Mouse (Mus musculus): ENCODE data around the gene Psg26. TPM values are rescaled to one million over a fixed set of nuclear protein-coding genes. Genes with fewer than 3 reads are reported as not detected.
"Not testable (repeated sequence)": the region's sequence is repeated elsewhere in the genome, so short reads cannot be mapped to it uniquely, and the experiment has no call there.

The Psg26 gene
- polyA plus RNA-seq (2012; ENCODE audit: insufficient read depth, insufficient read length, low replicate concordance, missing spikeins): not detected in 2 replicates

GRCm38 (mm10) chr7:18484077-18484476 lies at the start of gene Psg26:
Gene Psg26, minus strand, starts transcription at chr7:18484177.
- Histone ChIP-seq H3K27ac (ENCODE audit: insufficient read depth, low read depth, low read length) (no peak within 1 kb of the TSS), H3K4me1 (ENCODE audit: control insufficient read depth, insufficient read depth, low read length) (no peaks in the 10 kb centered on the region), H3K4me3 (ENCODE audit: insufficient read depth, low read depth, low read length) (no peak within 1 kb of the TSS)
- 65% methylated on average over 1 of the region's 1 CpGs for WGBS
- no peak for TF ChIP-seq POLR2A (IDR thresholded peaks at IDR 0.05; ENCODE audit: insufficient read depth, low read depth, low read length)
- no peak for TF ChIP-seq CTCF (IDR thresholded peaks at IDR 0.05; ENCODE audit: insufficient read depth, low read depth, low read length)

- no peak overlapping the region for H3K27ac ChIP-seq (ENCODE audit: insufficient read depth, low read depth, low read length)
- 47% methylated on average over 3 of the region's 3 CpGs for WGBS
- TF ChIP-seq POLR2A (IDR thresholded peaks at IDR 0.05; ENCODE audit: insufficient read depth, low read depth, low read length) (no peak), CTCF (IDR thresholded peaks at IDR 0.05; ENCODE audit: insufficient read depth, low read depth, low read length) (no peak)
- no peak overlapping the region for H3K4me3 ChIP-seq (ENCODE audit: insufficient read depth, low read depth, low read length)
- H3K4me1 ChIP-seq (ENCODE audit: control insufficient read depth, insufficient read depth, low read length): no peaks in the 10 kb centered on the region
These were observed 49.4 kb upstream of the Psg26 start for GRCm38 (mm10) chr7:18533420-18533819.

GRCm38 (mm10) chr7:18532169-18532568 lies 48.2 kb upstream of the Psg26 start, which contains the start of gene Psg25:
Gene Psg25, minus strand, starts transcription at chr7:18532269.
- no peak for TF ChIP-seq CTCF (IDR thresholded peaks at IDR 0.05; ENCODE audit: insufficient read depth, low read depth, low read length)
- TF ChIP-seq POLR2A (IDR thresholded peaks at IDR 0.05; ENCODE audit: insufficient read depth, low read depth, low read length): no peak
- no peak within 1 kb of the TSS for H3K4me3 ChIP-seq (ENCODE audit: insufficient read depth, low read depth, low read length)
- H3K27ac ChIP-seq (ENCODE audit: insufficient read depth, low read depth, low read length): no peak within 1 kb of the TSS
- H3K4me1 ChIP-seq (ENCODE audit: control insufficient read depth, insufficient read depth, low read length): no peaks in the 10 kb centered on the region
- WGBS: 93% methylated on average over 1 of the region's 1 CpGs

GRCm38 (mm10) chr7:18524668-18525067 lies 40.7 kb upstream of the Psg26 start:
- H3K4me3 ChIP-seq (ENCODE audit: insufficient read depth, low read depth, low read length): no peak overlapping the region
- H3K27ac ChIP-seq (ENCODE audit: insufficient read depth, low read depth, low read length): no peak overlapping the region
- WGBS: 96% methylated on average over 8 of the region's 8 CpGs
- H3K4me1 ChIP-seq (ENCODE audit: control insufficient read depth, insufficient read depth, low read length): no peaks in the 10 kb centered on the region
- TF ChIP-seq CTCF (IDR thresholded peaks at IDR 0.05; ENCODE audit: insufficient read depth, low read depth, low read length): no peak
- no peak for TF ChIP-seq POLR2A (IDR thresholded peaks at IDR 0.05; ENCODE audit: insufficient read depth, low read depth, low read length)

- H3K4me1 ChIP-seq (ENCODE audit: control insufficient read depth, insufficient read depth, low read length); H3K27ac ChIP-seq (ENCODE audit: insufficient read depth, low read depth, low read length); H3K4me3 ChIP-seq (ENCODE audit: insufficient read depth, low read depth, low read length): not testable (repeated sequence)
These were observed 28.9 kb upstream of the Psg26 start for GRCm38 (mm10) chr7:18512848-18513247.

GRCm38 (mm10) chr7:18512417-18512816 lies 28.4 kb upstream of the Psg26 start:
- 59% methylated on average over 2 of the region's 2 CpGs for WGBS

GRCm38 (mm10) chr7:18511479-18511878 lies 27.5 kb upstream of the Psg26 start:
- 18% methylated on average over 9 of the region's 9 CpGs for WGBS
- no peaks in the 10 kb centered on the region for H3K4me1 ChIP-seq (ENCODE audit: control insufficient read depth, insufficient read depth, low read length)
- no peak for TF ChIP-seq CTCF (IDR thresholded peaks at IDR 0.05; ENCODE audit: insufficient read depth, low read depth, low read length)
- TF ChIP-seq POLR2A (IDR thresholded peaks at IDR 0.05; ENCODE audit: insufficient read depth, low read depth, low read length): no peak

More at GRCm38 (mm10) chr7:18512417-18512816, 28.4 kb upstream of the Psg26 start:
- not testable (repeated sequence) for H3K4me1 ChIP-seq (ENCODE audit: control insufficient read depth, insufficient read depth, low read length); H3K4me3 ChIP-seq (ENCODE audit: insufficient read depth, low read depth, low read length); H3K27ac ChIP-seq (ENCODE audit: insufficient read depth, low read depth, low read length)

GRCm38 (mm10) chr7:18431941-18432340 lies 52.0 kb downstream of the Psg26 start, which contains the start of gene Psg28:
Gene Psg28, minus strand, starts transcription at chr7:18432041.
- not testable (repeated sequence) for H3K27ac ChIP-seq (ENCODE audit: insufficient read depth, low read depth, low read length)

More at GRCm38 (mm10) chr7:18511479-18511878, 27.5 kb upstream of the Psg26 start:
- no peak overlapping the region for H3K27ac ChIP-seq (ENCODE audit: insufficient read depth, low read depth, low read length)
- no peak overlapping the region for H3K4me3 ChIP-seq (ENCODE audit: insufficient read depth, low read depth, low read length)

More at GRCm38 (mm10) chr7:18431941-18432340, 52.0 kb downstream of the Psg26 start, which contains the start of gene Psg28:
- not testable (repeated sequence) for H3K4me3 ChIP-seq (ENCODE audit: insufficient read depth, low read depth, low read length); H3K4me1 ChIP-seq (ENCODE audit: control insufficient read depth, insufficient read depth, low read length)
- WGBS: 75% methylated on average over 2 of the region's 2 CpGs

Other genes starting within 250 kb of the Psg26 start
- not detected in 2 replicates for gene Mill1, start 238.8 kb downstream of the Psg26 start, polyA plus RNA-seq (2012; ENCODE audit: insufficient read depth, insufficient read length, low replicate concordance, missing spikeins)
- gene Psg18, start 129.2 kb downstream of the Psg26 start, polyA plus RNA-seq (2012; ENCODE audit: insufficient read depth, insufficient read length, low replicate concordance, missing spikeins): not detected in 2 replicates
- gene Psg28, start 52.1 kb downstream of the Psg26 start, polyA plus RNA-seq (2012; ENCODE audit: insufficient read depth, insufficient read length, low replicate concordance, missing spikeins): not detected in 2 replicates
- gene Psg25, start 48.1 kb upstream of the Psg26 start, polyA plus RNA-seq (2012; ENCODE audit: insufficient read depth, insufficient read length, low replicate concordance, missing spikeins): not detected in 2 replicates
- gene Psg27, start 83.1 kb upstream of the Psg26 start, polyA plus RNA-seq (2012; ENCODE audit: insufficient read depth, insufficient read length, low replicate concordance, missing spikeins): not detected in 2 replicates
- gene Psg23, start 132.3 kb upstream of the Psg26 start, polyA plus RNA-seq (2012; ENCODE audit: insufficient read depth, insufficient read length, low replicate concordance, missing spikeins): not detected in 2 replicates
- gene Psg21, start 172.5 kb upstream of the Psg26 start, polyA plus RNA-seq (2012; ENCODE audit: insufficient read depth, insufficient read length, low replicate concordance, missing spikeins): not detected in 2 replicates
- gene Psg20, start 202.0 kb upstream of the Psg26 start, polyA plus RNA-seq (2012; ENCODE audit: insufficient read depth, insufficient read length, low replicate concordance, missing spikeins): not detected in 2 replicates
- not detected in 2 replicates for gene Psg22, start 233.9 kb upstream of the Psg26 start, polyA plus RNA-seq (2012; ENCODE audit: insufficient read depth, insufficient read length, low replicate concordance, missing spikeins)

Data from olfactory bulb, adult 2 months (tissue).